Mouse (Mus musculus): Measurements from ENCODE around the gene Ubqln4.

DNA sequence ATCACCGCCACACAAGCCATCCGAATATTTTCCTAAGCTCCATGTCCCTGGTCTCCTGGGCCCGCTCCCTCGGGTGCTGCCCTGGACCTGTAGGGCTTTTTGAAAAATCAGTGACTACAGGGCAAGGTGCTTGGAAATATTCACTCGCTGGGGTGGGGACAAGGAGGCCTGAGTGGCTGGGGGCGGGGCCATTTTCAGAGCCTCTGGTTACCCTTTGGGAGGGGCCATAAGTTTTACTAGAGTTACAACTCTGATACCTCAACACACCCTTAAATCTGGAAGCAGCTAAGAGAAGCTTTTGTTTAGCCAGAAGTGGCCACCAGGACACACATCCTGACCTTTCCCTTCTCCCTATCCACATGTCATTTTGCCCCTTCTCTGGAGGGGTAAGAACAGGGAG, 16.4 kb upstream of the Ubqln4 start:
- TF ChIP-seq CTCF (IDR thresholded peaks at IDR 0.05; ENCODE audit: borderline replicate concordance, extremely low read depth, insufficient read depth, insufficient read length) (no peak), POLR2A (IDR thresholded peaks at IDR 0.05; ENCODE audit: borderline replicate concordance, extremely low read depth, insufficient read depth, insufficient read length, poor library complexity, severe bottlenecking) (no peak)

Data from brain, embryonic 14.5 days (tissue).